Mouse (Mus musculus) ovary, postnatal 14 days (tissue): ENCODE measurements at regions not wholly inside any gene's neighbourhood (a gene's known extent, or its start where the extent isn't known, plus 50 kb on each side); places are given as distances from the start of the nearest gene placed in this dataset.

Experiments used
- DNase-seq: peaks from one replicate; pipeline ENCODE4 v3.0.0; 2022; ENCODE audit warnings: low spot score

DNA sequence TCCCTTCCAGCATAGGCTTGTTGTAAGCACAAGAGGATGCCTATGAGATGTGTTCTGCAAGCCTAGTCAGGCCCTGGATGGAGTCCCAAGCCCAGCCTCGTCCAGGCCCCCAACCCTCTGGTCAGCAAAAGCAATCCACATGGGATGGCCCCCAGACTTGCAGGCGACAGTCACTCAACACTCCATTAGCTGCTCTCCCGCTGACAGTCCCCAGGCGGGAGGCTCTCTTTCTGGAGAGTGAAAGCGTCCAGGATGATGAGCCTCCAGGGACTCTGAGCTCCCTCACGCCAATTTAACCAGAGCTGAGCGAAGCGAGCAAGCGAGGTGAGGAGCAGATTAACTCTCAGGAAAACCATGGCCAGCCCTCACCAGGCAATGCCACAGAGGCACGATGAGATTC, 132.7 kb upstream of the 1600014C23Rik start:
- DNase-seq: no peak

DNA sequence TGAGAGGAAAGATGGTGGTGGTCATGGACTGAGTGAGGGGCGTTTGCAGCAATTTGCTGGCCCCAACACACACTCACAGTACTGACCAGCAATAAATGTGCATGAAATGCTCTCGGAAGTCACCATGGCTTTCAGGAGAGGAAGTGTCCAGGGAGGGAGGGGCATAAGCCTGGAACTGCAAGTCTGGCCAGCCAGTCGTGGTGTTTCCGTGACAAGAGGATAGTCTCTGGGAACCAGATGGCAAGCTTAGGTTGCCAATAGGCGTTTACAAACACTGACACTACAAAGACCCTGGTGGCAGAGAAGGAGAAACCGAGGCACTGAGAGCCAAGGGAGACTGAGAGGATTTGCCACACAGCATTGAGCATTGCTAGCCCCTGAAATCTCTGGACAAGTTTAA, 132.3 kb upstream of the 1600014C23Rik start:
- DNase-seq: no peak

DNA sequence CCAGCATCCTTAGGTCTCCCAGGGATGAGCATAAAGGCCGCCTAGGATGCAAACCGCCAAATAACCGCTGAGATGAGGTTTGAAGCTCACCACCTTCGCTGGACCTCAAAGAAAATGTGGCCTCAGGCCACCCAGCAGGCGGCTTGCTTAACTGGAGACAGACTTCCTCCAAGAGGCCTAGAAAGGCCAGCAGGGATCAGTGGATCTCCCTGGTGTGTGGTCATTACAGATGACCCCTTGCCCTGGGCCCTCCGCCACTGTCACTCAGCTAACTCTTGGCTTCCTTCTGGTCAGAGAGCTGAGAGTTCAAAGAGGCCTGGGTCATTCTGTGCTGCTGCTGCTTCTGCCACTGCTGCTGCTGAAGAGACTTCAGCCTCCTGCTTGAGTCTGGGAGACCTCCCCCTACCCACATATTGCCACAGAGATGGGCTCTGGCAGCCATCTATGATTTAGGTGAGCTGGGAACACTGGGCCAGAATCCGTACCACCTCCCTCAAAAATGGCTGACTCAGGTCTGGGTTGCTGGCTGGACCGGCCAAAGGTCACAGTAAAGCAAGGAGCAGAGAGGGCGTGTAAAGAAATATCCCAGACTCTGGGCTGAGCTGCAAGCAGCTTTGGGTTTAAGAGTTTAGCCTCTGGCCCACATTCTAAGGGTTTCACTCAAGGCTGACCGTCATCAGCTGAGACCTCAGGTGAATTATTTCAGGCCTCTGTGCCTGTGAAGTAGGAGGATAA, 130.0 kb upstream of the 1600014C23Rik start:
- no peak for DNase-seq

DNA sequence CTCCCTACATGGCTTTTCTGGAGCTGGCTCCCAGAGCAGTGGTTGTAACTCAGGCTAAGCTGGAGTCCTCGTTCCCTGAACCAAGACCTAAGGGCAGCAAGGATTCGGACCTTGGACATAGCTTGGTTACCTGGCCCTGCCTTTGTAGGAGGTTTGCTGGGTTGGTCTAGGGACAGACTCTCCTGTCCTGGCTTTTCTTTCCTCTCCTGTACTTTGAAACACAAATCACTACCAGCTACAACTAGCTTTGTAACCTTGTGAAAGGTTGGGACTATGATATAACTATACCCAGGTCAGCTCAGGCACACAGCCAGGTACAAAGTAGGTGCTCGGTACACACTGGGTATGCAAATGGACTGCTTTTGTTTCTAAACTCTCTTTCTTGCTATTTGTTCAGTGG, 129.4 kb upstream of the 1600014C23Rik start:
- no peak for DNase-seq

DNA sequence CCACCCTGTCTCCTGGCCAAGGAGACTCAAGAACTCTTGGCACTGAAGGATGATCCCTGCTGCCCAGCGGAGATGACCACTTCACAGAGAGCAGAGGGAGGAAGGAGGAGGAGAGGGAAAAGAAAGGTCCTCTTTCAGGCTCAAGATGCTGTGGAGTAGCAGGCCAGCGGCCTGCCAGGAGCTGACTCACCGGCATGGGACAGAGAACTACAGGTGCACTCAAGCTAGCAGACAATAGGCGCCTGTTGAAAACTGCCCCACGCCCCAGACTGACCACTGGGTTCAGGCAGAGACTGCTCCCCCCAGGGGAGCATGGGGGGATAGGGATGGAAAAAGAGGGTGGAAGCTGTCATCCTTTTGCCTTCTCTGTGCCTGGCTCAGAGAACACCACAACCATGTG, 125.8 kb upstream of the 1600014C23Rik start:
- DNase-seq: no peak

DNA sequence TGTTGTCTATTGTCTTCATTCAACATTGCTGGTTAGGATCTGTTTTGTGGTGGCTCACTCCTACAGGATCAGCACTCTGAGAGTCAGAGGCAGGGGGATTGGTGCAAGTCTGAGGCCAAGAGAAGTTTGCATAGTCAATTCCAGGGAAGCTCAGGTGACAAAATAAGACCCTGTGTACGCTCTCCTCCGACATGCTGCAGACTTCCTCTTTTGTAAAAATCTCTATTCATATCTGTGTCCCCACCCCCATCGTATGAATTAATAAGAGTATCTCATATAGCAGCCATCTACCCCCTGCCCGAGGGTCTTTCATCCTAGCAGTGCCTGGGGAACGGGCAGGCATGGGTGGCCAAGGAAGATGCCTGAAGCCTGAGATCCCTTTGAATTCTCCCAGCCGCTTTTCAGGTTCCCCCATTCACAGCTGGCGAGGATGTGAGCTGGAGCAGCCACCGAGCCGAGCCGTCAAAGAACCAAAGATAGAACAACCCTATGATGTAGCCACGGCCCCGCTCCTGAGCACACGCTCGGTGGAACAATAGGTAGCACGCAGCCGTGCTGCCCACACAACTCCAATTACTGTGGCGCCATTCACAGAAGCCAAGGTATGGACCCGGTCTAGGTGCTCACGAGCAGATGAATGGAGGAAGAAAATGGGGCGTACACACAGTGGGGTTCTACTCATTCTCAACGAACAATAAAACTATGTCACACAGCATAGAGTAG, 120.4 kb upstream of the 1600014C23Rik start:
- no peak for DNase-seq

DNA sequence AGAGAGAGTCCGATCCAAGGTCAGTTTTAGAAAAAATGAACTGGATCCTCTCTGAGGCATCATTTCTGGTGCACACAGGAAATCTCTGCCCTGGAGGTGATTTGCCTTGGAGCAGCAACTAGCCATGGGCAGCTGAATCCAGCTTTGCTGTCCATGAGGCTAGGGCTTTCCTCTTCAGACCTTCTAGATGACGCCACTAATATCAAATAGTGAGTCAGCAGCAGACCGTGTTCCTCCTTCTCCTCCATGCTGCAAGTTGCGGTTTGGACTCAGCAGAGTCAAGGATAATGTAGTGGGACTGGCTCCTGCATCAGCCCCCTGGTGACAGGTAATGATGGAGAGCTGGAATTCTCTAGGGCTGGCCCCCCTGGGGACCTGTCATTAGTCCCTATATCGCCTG, 118.8 kb upstream of the 1600014C23Rik start:
- no peak for DNase-seq

DNA sequence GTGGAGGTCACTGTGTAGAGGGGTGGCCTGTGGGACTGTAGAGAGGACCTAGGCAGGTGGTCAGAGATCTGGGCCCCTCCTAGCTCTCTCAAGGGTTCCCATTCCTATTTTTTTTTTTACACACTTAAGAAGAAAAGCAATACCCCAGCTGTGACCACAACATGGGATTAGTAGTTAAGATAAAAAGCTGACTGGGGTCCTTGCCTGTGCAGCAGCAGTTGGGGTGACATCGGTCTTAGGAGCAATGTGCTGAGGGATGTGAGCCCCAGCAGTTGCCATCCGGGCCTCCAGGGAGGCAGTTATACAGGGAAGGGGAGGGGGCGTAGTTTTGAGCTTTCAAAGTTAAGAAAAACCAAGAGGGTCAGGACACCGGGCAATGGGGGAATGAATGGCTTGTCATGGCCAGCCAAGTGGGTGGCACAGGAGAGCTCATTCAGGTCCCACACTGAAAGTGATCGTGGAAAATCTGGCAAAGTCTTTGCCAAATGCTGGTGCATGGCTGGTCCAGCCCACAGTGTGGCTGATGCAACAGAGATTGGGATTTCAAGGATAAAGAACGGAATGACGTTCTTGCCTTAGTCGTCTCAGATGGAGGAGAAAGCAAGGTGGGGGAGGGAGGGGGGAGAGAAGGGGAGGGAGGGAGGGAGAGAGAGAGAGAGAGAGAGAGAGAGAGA, 118.2 kb upstream of the 1600014C23Rik start:
- DNase-seq: no peak

DNA sequence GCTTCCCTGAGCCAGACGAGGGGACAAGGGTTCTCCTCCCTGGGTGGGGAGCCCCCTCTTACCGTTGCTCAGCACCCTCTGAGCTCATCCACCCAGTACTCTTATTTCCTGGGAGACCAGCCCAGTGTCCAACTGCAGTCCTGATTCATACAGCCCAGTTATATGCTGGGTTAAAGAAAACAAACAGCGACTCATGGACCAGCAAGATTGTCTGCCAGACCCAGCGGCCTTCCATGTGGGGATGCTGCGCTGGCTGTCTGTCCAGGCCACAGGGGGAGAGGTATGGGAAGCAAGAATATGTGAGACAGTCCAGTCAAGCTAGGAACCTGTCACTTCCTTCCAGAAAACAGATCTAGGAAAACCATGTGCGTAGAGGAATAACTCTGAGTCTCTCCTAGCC, 117.3 kb upstream of the 1600014C23Rik start:
- DNase-seq: no peak

DNA sequence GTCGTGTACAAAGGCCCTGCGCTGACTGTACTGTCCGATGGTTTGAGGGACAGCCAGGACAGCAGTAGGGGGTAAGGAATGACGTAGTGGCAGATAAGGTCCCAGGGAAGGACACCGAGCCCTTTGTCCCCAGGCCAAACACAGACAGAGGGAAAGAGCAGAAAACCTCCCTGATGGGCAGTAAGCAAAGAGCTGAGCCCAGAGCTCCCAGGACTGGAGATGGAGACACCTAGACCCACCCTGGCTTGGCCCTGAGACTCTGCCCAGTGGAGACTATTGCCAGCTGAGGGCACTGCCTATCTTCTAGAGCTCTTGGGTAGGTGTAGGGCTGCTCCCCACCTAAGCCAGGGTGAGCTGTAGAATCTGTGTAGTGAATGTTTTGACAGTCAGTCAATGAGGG, 116.5 kb upstream of the 1600014C23Rik start:
- DNase-seq: no peak

DNA sequence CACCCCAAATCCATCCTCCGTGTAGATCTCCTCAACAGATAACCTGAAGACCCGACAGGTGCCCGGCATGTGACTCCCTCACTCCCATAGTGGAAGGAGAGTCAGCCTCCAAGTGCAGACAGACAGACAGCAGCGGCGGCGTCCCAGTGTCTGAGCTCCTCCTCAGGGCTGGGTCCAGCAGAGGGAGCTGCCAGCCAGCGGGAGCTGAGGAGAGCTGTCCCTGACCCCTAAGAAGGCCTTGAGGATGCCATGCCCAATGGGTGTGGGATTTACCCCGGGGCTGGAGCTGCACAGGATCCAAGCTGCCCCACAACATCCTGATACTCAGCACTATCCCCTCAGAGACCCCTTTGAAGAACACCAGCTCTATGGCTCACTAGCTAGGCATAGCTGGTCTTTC, 115.0 kb upstream of the 1600014C23Rik start:
- no peak for DNase-seq

DNA sequence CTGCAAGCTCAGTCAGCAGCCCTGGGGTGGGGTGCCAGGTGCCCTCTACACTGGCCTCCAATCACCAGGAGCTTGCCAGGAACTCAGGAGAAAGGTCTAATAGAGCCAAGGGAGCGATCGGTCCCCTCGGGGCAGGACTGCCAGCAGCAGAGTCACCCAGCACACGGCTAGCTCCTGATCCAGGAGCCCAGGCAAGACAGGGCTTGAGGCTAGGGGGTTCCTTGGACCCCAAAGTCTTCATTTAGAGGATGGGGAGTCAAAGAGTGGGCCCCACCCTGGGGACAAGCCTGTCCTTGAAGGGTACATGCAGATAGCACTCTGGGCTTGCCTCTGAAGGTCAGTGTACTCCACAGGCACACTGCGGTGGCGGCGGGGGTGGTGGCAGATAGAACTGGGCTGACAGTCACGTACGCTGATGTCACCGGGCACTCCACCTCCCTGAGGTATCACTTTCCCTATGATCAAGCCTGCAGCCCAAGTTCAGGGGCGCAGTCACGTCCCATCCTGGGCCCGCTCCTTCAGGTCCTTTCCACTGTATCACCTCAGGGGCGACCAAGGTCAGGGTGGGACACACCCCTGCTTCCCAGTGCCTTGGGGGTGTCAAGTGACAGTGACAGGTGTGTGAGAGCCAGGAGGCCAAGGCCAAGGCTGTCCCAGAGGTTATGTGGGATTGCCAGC, 114.2 kb upstream of the 1600014C23Rik start:
- DNase-seq: no peak

DNA sequence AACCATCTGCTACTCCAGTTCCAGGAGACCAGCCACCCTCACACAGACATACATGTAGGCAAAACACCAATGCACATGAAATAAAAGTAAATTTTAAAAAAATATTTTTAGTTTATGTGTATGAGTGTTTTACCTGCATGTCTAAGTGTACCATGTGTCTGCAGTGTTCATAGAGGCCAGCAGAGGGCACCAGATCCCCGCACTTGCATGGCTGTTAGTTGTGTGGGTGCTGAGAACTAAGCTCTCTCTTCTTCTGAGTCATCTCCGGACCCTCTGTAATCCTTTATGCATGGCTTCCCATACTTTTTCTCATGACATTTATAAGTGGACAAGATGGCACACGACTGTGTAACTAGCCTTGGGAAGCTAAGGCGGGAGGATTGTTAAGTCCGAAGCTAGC, 112.2 kb upstream of the 1600014C23Rik start:
- no peak for DNase-seq

DNA sequence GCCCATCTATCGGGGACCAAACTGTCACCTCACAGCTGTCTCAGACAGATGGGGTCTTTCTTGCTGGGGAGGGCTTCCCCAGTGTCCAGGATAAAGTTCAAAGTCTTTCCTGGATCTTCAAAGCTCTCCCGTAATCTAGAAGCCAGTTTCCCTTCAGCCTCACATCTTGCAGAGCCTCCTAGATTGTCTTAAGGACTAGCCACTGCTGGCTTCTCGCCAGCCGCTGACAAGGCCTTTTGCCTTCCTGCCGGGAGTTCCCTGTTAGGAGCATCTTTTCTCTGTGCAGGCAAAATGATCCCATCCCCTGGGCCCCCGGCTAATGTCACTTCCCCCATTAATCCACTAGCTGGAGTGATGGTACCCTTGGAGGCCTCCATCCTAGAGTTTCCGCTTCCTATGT, 103.1 kb upstream of the 1600014C23Rik start:
- no peak for DNase-seq

DNA sequence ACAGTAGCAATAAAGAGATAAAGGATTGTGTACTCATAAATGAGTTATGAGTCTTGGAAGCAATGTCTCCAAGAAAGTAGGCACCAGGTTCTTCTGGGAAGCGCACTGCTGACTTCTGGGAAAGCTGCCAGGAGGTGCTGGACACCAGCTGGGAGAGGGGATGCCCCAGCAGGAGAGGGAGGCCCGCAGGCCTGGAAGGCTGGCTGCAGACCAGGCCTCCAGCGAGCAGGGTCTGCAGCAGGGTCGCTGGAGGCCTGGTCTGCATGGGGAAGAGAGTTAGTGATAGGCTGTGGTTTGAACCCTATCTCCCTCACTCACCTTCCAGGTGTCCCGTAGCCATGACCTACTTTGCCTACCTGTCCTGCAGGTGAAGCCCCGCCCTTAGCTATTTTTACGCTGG, 102.6 kb upstream of the 1600014C23Rik start:
- DNase-seq: no peak

DNA sequence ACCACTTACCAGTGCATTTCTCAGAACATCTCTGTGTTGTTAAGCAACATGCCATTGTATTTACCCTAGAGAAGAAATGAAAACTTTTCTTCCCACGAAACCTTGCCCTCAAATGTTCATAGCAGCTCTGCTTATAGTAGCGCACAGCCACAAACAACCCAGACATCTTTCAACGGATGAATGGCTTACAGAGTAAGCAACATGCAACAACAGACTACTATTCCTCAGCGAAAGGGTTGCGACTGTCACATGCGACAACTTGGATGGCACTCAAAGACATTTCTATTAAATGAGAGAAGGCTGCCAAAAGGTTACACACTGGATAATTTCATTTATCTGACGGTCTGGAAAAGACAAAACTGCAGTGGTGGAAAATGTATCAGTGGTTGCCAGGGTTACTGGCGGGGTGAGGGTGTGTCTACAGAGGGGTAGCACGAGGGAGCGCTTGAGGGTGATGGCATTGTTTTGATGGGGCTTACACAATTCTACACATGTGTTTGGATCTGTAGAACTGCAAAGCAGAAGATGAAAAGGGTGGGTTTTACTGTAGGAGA, 101.0 kb upstream of the 1600014C23Rik start:
- no peak for DNase-seq

DNA sequence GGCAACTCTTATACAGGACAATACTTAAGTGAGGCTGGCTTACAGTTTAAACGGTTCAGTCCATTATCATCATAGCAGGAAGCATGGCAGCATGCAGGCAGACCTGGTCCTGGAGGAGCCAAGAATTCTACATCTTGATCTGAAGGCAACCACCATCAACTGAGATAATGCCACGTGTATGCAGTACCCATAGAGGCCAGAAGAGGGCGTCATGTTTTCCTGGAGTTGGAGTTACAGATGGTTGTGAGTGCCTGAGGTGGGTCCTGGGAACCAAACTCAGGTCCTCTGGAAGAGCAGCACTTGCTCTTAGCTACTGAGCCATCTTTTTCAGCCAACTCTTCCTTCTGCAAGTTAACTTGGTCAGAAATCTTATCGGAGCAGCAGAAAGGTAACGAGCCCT, 96.7 kb upstream of the 1600014C23Rik start:
- no peak for DNase-seq

DNA sequence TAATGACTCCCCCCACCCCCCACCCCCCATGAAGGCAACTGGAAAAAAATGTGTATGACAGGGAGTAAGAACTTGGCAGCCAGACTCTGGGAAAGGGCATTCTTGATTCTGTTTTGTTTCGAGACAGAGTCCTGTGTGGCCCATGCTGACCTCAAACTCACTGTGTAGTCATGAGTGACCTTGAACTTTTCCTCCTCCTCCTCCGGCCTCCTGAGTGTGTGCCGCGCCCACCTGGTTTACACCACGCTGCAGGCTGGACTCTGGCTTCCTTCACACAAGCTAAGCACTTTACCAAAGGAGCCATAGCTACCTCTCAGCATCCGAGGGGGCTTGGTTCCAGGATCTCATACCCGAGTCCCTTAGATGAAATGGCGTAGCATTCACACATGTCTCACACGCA, 95.9 kb upstream of the 1600014C23Rik start:
- DNase-seq: no peak

DNA sequence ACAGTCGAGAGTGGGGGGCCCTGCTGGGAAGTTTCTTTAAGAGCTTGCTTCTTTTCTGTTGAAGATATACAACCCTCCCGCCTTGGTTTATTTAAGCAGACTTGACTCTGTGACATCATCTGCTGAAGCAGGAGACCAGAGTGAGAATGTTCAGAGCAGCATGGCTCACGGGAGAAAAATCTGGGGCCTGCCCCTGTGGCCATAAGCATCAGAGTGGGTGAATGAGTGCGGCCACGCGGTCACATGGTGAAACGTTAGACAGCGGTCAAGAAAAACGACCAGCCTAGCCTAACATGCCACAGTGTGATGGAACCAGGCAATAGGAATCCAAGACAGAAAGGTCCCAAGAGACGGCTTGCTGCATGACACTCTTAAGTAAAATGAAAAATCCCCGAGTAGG, 95.2 kb upstream of the 1600014C23Rik start:
- no peak for DNase-seq

DNA sequence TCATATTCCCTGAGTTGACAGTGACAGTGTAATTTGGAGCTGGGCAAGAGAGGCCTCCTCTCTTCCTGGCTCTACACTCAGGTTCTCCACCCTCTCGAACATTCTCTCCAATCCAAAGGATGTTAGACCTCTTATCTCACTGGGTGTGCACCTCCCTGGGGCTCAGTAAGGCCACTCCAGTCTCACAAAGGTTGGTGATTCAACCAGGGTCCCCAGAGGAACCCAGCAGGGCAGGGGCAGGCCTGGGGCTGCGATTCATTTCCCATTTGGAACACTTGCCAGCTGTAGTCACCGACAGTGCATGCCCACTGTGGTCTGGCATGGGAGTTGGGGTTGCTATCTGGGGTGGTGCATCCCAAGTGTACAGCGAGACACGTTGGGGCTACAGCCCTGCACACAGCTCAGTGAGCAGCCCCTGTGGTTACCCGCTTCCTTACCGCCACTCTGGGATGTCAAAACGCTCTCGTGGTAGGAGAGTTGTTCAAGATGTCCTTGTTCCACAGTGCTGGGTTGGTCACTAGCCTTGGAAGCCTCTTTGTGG, 94.7 kb upstream of the 1600014C23Rik start:
- DNase-seq: no peak

DNA sequence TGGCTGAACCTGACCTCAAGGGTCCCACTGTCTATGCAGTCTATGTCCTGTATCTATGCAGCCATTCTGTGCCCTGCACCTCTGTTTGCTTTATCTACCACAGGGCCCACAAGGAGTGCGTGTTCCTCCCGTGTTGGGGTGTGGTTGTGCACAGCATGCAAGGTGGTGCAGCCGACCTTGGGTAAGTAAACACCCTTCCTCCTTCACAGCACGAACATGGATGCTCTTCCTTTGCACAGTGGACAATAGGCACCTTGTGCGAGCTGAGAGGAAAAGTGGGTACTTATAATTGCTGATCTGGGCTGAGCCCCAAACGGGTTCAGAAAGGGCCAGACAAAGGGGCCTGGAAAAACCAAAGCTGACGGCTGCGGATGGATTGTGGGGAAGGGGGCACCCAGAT, 91.3 kb upstream of the 1600014C23Rik start:
- DNase-seq: no peak

DNA sequence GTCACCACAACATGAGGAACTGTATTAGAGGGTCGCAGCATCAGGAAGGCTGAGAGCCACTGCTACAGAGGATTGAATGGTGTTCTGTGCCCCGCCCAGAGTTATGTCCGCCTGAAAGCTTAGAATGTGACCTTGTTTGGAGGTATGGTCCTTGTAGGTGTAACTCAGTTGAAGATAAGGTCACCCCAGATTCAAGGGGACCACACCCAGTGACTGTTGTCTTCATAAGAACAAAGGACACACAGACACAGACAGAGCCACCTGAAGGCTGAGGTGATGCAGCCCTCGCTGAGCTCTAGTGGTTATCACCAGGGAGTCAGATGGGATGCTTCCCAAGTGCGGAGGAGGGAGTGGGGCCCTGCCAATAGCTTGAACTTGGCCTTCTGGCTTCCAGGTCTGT, 89.9 kb upstream of the 1600014C23Rik start:
- DNase-seq: no peak
